24 mouse cellular contexts compared by ENCODE assay signal in genomic region chr2:76560146-76560545, GRCm38 (mm10).
"Had no signal": no experiment of that assay in that cellular context is flagged by ENCODE, and none has a peak within 500 bp of the region (broad histone marks: within the 10 kb centered on the region; RNA-seq: fewer than 3 reads in every experiment).

No protein-coding gene starts in this region.

- H3K36me3 ChIP-seq: forebrain, embryonic 15.5 days; heart, embryonic 10.5 days; heart, embryonic 12.5 days; intestine, embryonic 15.5 days; limb, embryonic 15.5 days; liver, embryonic 12.5 days had no signal

- H3K4me1 ChIP-seq: forebrain, embryonic 15.5 days; heart, embryonic 10.5 days; heart, embryonic 12.5 days; hindbrain, embryonic 10.5 days; hindbrain, embryonic 12.5 days; limb, embryonic 13.5 days; limb, embryonic 15.5 days; liver, embryonic 12.5 days had no signal

- H3K27ac ChIP-seq: forebrain, embryonic 15.5 days; gastrocnemius, adult 2 months; heart, embryonic 10.5 days; hindbrain, embryonic 10.5 days; hindbrain, embryonic 12.5 days; hindbrain, embryonic 14.5 days; intestine, embryonic 15.5 days; limb, embryonic 13.5 days; limb, embryonic 15.5 days; liver, embryonic 12.5 days; liver, embryonic 14.5 days had no signal

- H3K4me3 ChIP-seq: forebrain, embryonic 15.5 days; gastrocnemius, adult 2 months; heart, embryonic 10.5 days; heart, embryonic 12.5 days; hindbrain, embryonic 10.5 days; hindbrain, embryonic 12.5 days; intestine, embryonic 15.5 days; limb, embryonic 13.5 days; limb, embryonic 15.5 days; liver, embryonic 12.5 days had no signal

- H3K4me2 ChIP-seq: forebrain, embryonic 15.5 days; heart, embryonic 12.5 days; hindbrain, embryonic 12.5 days; hindbrain, embryonic 14.5 days; intestine, embryonic 15.5 days; limb, embryonic 13.5 days; limb, embryonic 15.5 days; liver, embryonic 12.5 days had no signal

- ATAC-seq: forebrain, embryonic 15.5 days; forebrain, postnatal 0 days; hindbrain, embryonic 16.5 days; inflammation-experienced regulatory T-cells, adult 6 months; intestine, embryonic 15.5 days; intestine, postnatal 0 days; liver, embryonic 12.5 days had no signal

- H3K27me3 ChIP-seq: forebrain, embryonic 15.5 days; heart, embryonic 12.5 days; hindbrain, embryonic 12.5 days; intestine, embryonic 15.5 days; limb, embryonic 13.5 days; limb, embryonic 15.5 days; liver, embryonic 12.5 days had no signal

- DNase-seq: forebrain, postnatal 0 days; gastrocnemius, adult 2 months; gastrocnemius, postnatal 10 days; gastrocnemius, postnatal 25 days; heart, adult 18-20 months; heart, postnatal 10 days; heart, postnatal 4 days; layer of hippocampus, adult 9-11 months; layer of hippocampus, postnatal 36 days; left cerebral cortex, postnatal 4 days had no signal

- H3K9ac ChIP-seq: forebrain, embryonic 15.5 days; forebrain, postnatal 0 days; heart, embryonic 12.5 days; hindbrain, embryonic 12.5 days; hindbrain, embryonic 14.5 days; intestine, embryonic 15.5 days; limb, embryonic 13.5 days; limb, embryonic 15.5 days; liver, embryonic 12.5 days; liver, embryonic 14.5 days had no signal

- H3K9me3 ChIP-seq: forebrain, embryonic 15.5 days; heart, embryonic 10.5 days; heart, embryonic 12.5 days; hindbrain, embryonic 10.5 days; hindbrain, embryonic 12.5 days; intestine, embryonic 15.5 days; limb, embryonic 13.5 days; limb, embryonic 15.5 days; liver, embryonic 12.5 days had no signal
